Mouse (Mus musculus) c-Kit-positive CD71-positive TER-119-positive erythroid progenitor cells, embryonic 14.5 days (primary cell): ENCODE measurements around the gene Spon1.

ENCODE experiments used
- DNase-seq: peaks from one replicate; pipeline ENCODE4 v3.0.0-alpha.2; 2013; ENCODE audit warnings: low spot score

Spon1 gene

GRCm38 (mm10) chr7:113903939-113904338, 138.1 kb downstream of the Spon1 start:
- DNase-seq = no peak

DNA sequence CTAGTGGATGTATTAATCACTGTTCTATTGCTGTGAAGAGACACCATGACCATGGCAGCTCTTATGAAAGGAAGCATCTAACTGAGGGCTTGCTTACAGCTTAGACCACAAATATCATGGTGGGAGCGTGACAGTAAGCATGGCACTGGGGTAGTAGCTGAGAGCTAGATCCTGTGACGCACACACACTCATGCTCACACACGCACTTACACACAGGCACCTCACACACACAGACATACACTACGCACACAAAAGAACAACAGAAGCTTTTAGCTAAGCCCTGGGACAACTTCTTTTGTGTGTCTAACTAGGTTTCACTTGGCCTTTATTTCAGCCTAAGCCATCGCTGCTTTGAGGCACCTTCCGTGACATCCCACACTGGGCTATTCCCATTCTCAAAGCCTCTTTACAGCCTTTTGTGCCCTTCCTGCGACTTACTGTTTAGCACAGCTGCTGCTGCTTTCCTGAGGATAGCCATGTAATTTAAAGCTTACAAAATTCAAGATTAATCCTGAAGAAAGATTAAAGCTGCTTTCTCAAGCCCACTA, 138.6 kb downstream of the Spon1 start:
- DNase-seq = no peak

- DNase-seq = no peak
Measured at GRCm38 (mm10) chr7:113909161-113909825, 143.5 kb downstream of the Spon1 start.

GRCm38 (mm10) chr7:113910856-113911255, 145.1 kb downstream of the Spon1 start:
- DNase-seq = no peak

- no peak for DNase-seq
Measured at GRCm38 (mm10) chr7:113915936-113916335, 150.1 kb downstream of the Spon1 start.

DNA sequence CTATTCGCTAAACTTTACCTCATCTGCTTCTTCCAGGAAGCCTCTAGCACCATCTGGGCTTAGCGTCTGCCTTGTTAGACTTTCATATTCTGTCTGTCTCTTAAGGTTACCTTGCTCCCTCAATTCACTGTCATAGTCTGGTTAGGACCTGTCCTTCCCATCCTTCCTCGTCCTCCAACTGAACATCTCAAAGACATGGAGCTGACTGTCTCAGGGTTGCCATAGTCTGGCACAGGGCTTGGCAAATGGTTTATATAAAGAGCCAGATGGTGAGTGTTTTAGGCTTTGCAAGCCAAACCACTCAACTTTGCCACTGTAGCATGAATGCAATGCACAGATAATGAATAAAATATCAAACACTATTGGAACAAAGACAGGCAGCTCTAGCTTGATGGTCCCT, 153.1 kb downstream of the Spon1 start:
- DNase-seq = no peak

- no peak for DNase-seq
Measured at GRCm38 (mm10) chr7:113919505-113919904, 153.7 kb downstream of the Spon1 start.

- DNase-seq = no peak
Measured at GRCm38 (mm10) chr7:113920056-113920455, 154.3 kb downstream of the Spon1 start.

DNA sequence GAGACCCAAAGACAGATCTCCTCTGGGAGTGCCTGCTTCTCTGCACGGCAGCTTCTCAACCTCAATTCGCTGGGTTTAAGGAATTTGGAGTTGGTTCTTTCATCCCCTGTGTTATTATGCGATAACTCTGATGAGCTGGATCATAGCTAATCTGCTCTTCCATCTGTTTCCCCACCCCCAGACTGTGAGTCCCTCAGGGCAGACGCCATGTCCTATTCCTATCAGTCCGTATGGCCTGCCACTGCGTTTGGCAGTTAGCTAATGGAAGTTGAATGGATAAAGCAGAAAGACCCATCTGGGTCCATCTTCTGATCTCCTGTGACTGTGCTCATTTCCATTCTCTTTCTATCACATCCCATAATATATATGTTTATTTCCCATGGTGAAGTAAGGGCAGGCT, 158.8 kb downstream of the Spon1 start:
- no peak for DNase-seq

DNA sequence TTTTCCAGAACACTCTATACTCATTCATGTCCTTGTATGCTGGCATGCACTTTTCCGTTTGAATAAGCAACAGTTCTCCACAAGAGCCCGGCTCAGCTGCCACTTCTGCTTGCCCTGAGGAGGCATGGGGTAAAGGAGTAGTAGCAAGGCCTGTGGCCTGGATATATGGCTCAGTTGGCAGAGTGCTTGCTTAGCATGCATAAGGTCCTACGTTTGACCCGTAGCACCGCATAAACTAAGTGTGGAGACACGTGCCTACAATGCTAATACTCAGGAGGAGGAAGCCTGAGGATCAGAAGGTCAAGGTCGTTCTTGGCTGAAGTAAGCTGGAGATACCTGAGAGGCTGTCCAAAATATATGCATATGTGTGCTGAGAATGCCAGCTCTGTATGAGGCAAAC, 185.1 kb downstream of the Spon1 start:
- DNase-seq = no peak

GRCm38 (mm10) chr7:113955431-113955830, 189.6 kb downstream of the Spon1 start:
- no peak for DNase-seq

DNA sequence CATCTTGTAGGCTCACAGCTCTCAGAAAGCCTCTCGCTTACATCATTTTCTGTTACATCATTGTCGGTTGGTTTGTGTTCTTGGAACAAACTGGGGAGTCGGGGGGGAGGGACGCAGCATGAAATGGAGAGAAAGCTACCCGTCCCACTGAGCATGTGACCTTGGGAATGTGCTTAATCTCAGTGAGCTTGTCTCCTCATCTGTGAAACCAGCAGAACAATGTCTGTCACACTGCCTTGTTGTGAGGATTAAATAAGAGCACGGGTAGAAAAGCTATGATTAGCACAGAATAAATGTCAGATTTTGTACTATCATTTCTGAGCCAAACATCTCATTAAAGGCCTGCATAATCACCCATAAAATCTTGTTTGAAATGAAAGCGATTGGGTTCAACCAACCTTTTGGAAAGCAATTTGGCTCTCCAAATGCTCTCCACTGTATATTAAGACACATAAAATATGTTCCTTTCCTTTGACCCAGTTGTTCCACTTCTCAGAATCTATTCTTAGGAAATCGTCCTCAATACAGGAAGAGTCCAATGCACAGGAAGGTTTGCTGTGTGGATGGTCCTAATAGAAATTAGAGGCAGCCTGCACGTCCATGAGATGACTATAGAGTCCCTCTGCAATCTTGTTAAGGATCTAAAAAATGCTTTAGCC, 195.2 kb downstream of the Spon1 start:
- no peak for DNase-seq

- no peak for DNase-seq
Measured at GRCm38 (mm10) chr7:113961500-113961895, 195.7 kb downstream of the Spon1 start.

DNA sequence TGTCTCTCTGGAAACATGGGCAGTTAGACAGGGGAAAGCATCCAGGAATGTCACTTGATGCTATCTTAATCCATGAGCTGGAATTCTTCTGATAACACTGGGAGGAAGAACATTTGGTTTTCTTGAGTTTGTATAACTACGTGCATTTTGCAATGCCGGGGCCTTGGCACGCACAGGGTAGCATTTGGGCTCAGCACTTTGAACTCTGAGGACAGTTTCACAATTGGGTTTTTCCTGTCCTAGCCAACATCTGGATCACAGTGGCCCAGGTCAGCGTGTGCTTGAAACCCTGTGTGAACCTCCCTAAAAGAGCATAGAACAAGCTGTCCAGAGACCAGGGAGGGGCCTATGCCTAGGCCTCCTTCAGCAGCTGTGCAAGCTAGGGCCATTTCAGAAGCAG, 196.3 kb downstream of the Spon1 start:
- DNase-seq = no peak

DNA sequence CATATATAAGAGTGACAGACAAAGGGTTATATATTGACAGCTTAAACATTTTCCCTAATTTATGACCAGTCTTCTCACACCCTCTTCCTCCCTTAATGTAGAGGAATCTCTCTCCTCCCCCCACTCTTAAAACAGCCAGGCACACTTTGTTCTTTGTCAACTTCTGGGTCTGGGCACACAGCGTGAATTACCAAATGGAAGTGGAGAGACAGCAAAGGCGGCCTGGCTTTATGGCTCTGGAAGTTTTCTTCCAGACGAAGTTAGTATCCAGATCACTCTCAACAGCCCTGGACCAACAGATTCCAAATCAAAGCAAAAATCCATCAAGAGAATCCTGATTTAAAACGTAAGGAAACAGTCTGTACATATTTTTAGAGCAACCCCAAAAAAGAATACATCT, 198.0 kb downstream of the Spon1 start:
- DNase-seq = no peak

DNA sequence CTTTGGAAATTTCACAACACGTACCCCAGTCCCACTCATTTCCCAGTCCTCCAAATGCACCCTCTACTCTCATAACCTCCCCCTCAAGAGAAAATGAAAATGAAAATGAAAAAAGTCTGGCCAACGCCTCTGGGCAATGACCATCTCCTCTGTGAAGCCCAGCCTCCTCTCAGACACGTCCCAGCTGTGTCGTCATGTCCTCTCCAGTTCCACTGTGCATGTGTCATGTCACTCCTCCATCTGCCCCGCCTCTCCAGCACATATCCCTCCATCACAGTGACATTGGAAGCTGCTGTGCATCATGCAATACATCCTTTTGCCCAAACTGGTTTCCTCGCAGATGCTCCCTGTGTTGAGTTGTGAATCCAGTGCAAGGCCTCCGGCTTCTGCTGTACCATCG, 199.8 kb downstream of the Spon1 start:
- no peak for DNase-seq

GRCm38 (mm10) chr7:113969182-113969581, 203.4 kb downstream of the Spon1 start:
- no peak for DNase-seq

GRCm38 (mm10) chr7:113972536-113972935, 206.7 kb downstream of the Spon1 start:
- DNase-seq = no peak

GRCm38 (mm10) chr7:113986406-113987134, 220.8 kb downstream of the Spon1 start:
- DNase-seq = no peak

DNA sequence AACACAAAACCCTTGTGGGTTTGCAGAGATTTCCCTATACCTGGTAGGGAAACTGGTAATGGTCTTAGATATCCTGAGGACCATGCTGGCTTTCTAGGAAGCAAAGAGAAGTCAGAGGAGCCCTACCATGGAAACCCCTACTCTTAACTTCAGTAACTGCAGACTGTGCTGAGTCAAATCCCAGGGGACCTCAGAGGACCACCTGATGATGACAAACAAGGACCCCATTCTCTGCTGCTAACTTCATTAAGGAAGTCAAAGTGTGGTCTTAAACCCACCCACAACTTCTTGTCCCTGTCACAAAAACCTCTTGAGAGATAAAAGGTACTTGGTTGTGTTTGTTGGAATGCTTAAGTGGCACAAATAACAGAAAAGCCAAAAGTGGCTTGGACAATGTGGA, 222.4 kb downstream of the Spon1 start:
- DNase-seq = no peak

GRCm38 (mm10) chr7:113997675-113998354, 232.0 kb downstream of the Spon1 start:
- peak; percentile 40 for DNase-seq

GRCm38 (mm10) chr7:114004171-114004570, 238.4 kb downstream of the Spon1 start:
- no peak for DNase-seq
